Mouse (Mus musculus): ENCODE results near the gene Nrde2. TPM values are rescaled to one million over a fixed set of nuclear protein-coding genes. Genes with fewer than 3 reads are reported as not detected.

Nrde2 gene
- polyA plus RNA-seq, 1 experiment from 2014 or later: 13.4 TPM

DNA sequence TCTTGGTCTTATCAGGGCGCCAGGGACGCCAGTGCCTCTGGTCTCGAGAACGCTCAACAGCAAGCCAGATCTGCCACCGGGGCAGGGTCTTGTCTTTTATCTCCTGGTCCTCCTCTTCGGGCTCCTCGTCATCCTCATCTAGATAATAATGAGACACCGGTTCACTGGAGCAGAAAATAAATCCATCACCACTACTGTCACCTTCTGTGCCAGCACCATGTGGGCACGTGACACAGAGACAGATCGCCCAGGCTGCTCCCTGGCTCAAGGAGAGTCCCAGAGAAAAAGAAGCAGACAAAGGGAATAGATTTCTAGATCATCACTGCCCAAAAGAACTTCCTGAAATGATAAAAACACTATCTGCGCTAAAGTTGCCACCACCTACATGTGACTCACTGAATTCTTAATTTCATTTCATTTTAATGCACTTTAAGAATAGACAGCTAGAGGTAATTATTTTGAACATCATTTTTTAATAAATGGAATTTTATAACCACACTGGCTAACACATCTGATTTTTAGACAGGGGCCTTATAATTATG is 25.0 kb downstream of the Nrde2 start:
- Histone ChIP-seq H3K4me3 (0 out of 2 replicates have a peak overlapping the region, but pooled peaks have one; percentile 3), H3K36me3 (peaks cover 53% of the 10 kb centered on the region), H3K27ac (replicated peaks) (peak overlapping the region; percentile 59; the same call in 1 of the 2 replicates), H3K27me3 (no peaks in the 10 kb centered on the region), H3K4me2 (0 out of 2 replicates have a peak overlapping the region, but pooled peaks have one; percentile 13), H3K9me3 (no peaks in the 10 kb centered on the region), H3K9ac (no peak overlapping the region), H3K4me1 (replicated peaks) (no peaks in the 10 kb centered on the region)
- 0 out of 2 replicates have a peak, but pooled peaks have one; percentile 47 for ATAC-seq (ENCODE audit: low FRiP score, low read depth)
- WGBS: 61% methylated on average over 11 of the region's 11 CpGs

DNA sequence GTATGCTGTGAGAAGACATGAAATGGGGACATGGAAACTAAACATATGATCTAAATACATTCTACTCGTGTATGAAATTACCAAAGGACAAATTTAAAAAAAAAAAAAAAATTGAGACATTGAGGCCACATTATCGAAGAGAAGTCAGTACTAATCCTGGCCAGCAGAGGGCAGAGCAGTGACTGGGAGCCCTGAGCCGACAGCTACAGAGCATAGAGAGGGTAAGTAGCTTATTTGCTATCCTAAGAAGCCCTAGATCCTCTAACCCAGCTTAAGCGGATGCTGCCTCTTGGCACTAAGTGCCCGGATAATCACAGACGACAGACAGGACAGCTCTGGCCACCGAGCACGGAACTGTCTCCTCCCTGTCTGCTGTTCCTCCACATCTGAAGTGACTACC is 27.8 kb downstream of the Nrde2 start:
- 50% methylated on average over 8 of the region's 8 CpGs for WGBS
- Histone ChIP-seq H3K4me3 (no peak overlapping the region), H3K9ac (no peak overlapping the region), H3K4me2 (no peak overlapping the region), H3K36me3 (peaks cover 52% of the 10 kb centered on the region), H3K9me3 (no peaks in the 10 kb centered on the region), H3K27ac (replicated peaks) (no peak overlapping the region), H3K4me1 (replicated peaks) (no peaks in the 10 kb centered on the region), H3K27me3 (no peaks in the 10 kb centered on the region)
- no peak for ATAC-seq (ENCODE audit: low FRiP score, low read depth)

DNA sequence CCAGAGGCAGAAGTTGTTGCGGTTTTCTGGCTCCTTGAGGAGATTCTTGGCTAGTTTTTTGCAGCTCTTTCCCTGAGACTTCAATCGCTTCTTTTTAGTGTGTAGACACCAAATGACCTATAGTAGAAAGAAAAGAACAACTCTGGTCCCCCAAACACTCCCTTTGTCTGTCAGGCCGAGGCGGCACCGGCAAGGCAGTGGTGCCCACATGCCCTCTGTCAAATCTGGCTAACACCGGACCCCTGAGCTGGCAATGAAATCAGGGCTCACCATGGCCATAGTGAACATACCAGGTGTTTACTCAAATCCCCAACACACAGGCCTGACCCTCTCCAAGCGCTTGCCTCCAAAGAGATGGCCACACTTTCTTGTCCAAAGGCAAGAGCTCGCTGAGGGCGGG is 28.3 kb downstream of the Nrde2 start:
- 92% methylated on average over 9 of the region's 9 CpGs for WGBS
- Histone ChIP-seq H3K4me2 (no peak overlapping the region), H3K27ac (replicated peaks) (no peak overlapping the region), H3K9me3 (no peaks in the 10 kb centered on the region), H3K36me3 (peaks cover 57% of the 10 kb centered on the region), H3K4me3 (no peak overlapping the region), H3K4me1 (replicated peaks) (no peaks in the 10 kb centered on the region), H3K27me3 (no peaks in the 10 kb centered on the region), H3K9ac (no peak overlapping the region)
- no peak for ATAC-seq (ENCODE audit: low FRiP score, low read depth)

DNA sequence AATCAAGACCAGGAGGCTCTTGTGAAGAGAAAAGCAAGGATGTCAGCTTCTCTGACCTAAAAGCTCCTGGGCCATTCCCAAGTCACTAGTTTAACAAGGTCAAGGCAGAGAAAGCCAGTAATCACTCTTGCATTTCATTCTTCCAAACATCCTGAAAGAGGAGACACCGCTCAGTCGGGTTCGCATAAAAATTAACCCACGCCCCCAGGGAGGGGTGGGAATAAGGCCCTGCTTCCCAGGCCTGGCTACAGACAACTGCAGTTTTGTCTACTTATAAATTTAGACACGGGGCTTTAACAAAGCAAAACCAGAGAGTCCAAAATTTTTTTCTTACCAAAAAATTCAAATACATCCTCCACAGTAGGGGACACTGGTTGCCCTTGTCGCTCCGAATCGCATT is 30.5 kb downstream of the Nrde2 start:
- 81% methylated on average over 8 of the region's 8 CpGs for WGBS
- H3K36me3 ChIP-seq: peaks cover 68% of the 10 kb centered on the region

DNA sequence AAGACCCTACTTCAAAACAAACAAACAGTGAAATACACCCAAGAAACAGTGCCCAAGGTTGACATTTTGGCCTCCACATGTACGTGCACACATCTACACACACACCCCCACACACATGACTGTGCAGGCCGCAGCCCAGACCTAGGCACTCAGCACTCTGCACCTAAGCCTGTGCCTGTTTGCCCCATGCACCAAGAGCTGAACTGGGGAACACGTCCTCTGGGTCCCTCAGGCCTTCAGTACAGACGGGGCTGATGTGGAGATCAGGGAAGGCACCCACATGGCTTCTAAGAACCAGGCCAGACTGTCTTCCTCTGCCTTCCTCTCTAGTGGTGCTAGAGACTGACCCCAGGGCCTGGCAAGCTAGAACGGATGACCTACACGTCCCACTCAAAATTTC is 30.9 kb downstream of the Nrde2 start:
- ATAC-seq (ENCODE audit: low FRiP score, low read depth): no peak
- Histone ChIP-seq H3K9ac (no peak overlapping the region), H3K4me3 (no peak overlapping the region), H3K4me1 (replicated peaks) (no peaks in the 10 kb centered on the region), H3K9me3 (no peaks in the 10 kb centered on the region), H3K27me3 (no peaks in the 10 kb centered on the region), H3K36me3 (peaks cover 68% of the 10 kb centered on the region), H3K27ac (replicated peaks) (no peak overlapping the region), H3K4me2 (no peak overlapping the region)
- WGBS: 86% methylated on average over 6 of the region's 6 CpGs

More for the DNA sequence above, 30.5 kb downstream of the Nrde2 start:
- H3K9me3 ChIP-seq: no peaks in the 10 kb centered on the region
- no peak overlapping the region for H3K4me3 ChIP-seq
- H3K27ac ChIP-seq (replicated peaks): no peak overlapping the region
- no peaks in the 10 kb centered on the region for H3K4me1 ChIP-seq (replicated peaks)
- H3K9ac ChIP-seq: no peak overlapping the region
- no peak overlapping the region for H3K4me2 ChIP-seq
- no peaks in the 10 kb centered on the region for H3K27me3 ChIP-seq
- no peak for ATAC-seq (ENCODE audit: low FRiP score, low read depth)

DNA sequence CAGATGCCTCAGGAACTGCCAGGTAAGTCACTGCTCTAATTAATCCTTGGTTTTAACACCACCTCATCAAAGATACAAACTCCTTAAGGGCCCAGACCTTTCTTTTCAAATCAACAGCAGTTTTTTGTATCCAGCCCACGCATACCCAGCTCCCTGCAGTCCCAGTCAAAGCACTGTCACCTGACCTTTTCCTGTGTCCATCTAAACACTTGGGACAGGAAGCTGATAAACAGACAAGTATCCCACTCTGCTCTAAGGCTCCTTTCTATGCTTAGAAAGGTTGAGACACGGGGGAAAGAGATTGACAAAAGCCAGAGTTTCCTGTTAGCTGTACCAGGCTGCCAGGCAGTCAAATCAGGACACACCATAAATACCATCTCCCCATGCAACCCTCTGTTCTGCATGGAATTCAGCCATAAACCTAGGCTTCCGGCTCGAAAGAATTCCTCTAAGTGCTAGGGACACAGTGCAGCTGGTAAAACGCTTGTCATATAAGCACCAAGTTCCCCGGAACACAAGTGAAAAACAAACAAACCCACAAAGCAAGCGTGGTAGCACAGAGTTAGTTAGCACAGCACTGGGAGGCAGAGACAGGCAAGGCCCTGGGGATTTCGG is 31.5 kb downstream of the Nrde2 start:
- Histone ChIP-seq H3K27ac (replicated peaks) (no peak overlapping the region), H3K4me3 (no peak overlapping the region), H3K27me3 (no peaks in the 10 kb centered on the region), H3K4me1 (replicated peaks) (no peaks in the 10 kb centered on the region), H3K9ac (no peak overlapping the region), H3K4me2 (no peak overlapping the region), H3K36me3 (peaks cover 74% of the 10 kb centered on the region), H3K9me3 (no peaks in the 10 kb centered on the region)
- 78% methylated on average over 8 of the region's 8 CpGs for WGBS
- no peak for ATAC-seq (ENCODE audit: low FRiP score, low read depth)

DNA sequence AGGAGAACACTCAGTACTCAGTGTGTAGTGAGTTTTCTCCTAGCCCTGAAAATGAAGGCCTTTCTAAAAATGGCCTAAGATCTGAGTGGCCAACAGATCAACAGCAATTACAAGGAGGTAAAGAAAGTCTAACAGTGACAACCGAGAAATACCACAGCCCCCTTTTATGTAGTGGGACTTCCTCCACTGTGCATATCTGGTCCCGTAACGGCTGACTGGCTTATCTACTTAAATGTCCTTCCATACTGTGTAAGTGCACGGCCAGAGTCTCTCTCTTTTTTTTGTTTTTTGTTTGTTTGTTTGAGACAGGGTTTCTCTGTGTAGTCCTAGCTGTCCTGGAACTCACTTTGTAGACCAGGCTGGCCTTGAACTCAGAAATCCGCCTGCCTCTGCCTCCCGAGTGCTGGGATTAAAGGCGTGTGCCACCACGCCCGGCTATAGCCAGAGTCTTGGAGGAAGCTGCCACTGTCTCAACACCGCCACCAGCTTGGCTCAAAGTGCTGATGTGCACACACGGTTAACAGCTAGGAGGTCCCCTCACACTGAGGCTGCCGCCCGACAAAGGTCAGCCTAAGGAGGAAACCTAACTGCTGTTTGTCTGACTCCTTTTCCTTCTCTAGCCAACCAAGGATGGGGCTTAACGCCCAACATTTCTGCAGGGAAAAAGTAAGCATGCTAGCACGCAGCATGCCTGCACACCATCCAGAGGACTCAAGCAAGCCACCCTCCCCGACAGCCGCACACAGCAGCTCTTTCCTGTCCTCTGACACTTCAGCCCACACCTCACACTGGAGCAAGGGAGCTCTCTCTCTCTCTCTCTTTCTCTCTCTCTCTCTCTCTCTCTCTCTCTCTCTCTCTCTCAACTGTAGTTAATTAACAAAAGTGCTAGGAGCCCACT is 32.2 kb downstream of the Nrde2 start:
- Histone ChIP-seq H3K9ac (no peak overlapping the region), H3K9me3 (no peaks in the 10 kb centered on the region), H3K4me2 (no peak overlapping the region), H3K27me3 (no peaks in the 10 kb centered on the region), H3K4me3 (no peak overlapping the region), H3K4me1 (replicated peaks) (no peaks in the 10 kb centered on the region), H3K27ac (replicated peaks) (no peak overlapping the region), H3K36me3 (peaks cover 76% of the 10 kb centered on the region)
- ATAC-seq (ENCODE audit: low FRiP score, low read depth): no peak
- WGBS: 88% methylated on average over 17 of the region's 17 CpGs

DNA sequence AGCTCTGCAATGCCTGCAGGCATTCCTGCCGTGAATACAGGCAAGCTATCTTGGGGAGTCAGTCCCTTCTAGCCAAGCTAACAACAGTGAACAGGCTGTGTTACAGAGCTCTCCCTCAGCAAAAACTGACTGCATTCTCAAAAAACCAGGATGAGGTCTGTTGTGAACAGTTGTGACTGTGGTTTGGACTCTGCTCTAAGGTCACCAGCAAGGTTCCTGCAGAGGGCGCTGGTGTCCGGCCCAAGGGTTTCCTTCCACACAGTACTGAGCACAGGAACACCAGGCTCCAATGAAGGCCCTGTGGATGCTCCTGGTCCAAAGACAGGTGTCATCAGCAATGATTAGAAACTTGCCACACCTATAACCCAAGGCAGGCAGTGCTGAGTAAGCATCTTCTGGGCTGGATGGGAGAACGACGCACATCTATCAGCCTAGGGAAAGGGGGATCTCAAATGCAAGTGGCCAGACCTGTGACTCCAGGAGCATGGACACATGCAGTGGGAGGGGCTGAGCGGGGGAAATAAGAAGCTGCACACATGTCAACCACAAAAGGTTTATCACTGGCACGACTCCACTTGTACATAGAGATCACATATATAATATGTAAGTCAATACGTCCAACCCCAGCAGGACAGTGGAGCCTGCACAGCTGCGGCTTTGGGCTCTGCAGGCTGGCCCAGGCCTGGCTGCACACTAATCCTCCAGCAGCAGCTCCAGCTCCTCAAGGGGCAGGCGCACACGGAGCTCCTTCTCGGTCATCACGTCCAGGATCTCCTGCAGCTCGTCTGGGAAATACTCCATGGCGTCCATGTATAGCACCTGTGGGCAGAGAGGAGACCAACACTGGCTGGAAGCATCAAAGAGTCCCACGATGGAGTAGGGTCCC is 34.3 kb downstream of the Nrde2 start:
- no peak overlapping the region for H3K4me3 ChIP-seq
- no peak overlapping the region for H3K27ac ChIP-seq (replicated peaks)
- H3K9me3 ChIP-seq: no peaks in the 10 kb centered on the region
- H3K4me2 ChIP-seq: no peak overlapping the region
- ATAC-seq (ENCODE audit: low FRiP score, low read depth): peak; percentile 43
- H3K36me3 ChIP-seq: peaks cover 80% of the 10 kb centered on the region
- H3K4me1 ChIP-seq (replicated peaks): no peaks in the 10 kb centered on the region
- 81% methylated on average over 16 of the region's 16 CpGs for WGBS
- no peak overlapping the region for H3K9ac ChIP-seq
- H3K27me3 ChIP-seq: no peaks in the 10 kb centered on the region

DNA sequence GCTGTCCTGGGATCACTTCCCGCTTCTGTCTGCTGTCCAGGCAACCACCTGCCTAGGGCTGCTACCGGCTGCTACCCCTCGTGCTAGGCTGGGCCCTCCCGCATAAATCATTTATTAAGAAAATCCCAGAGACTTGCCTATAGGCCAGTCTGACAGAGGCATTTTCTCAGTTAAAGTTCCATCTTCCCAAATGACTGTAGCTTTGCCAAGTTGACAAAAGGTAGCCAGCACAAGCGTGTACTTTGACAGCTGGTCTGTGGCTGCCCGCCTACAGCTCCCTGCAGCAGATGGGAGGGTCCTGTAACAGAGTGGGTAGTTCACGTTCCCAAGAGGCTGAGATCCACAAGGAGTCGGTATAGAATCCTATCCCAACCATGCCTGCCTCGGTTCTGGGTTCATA is 36.0 kb downstream of the Nrde2 start:
- Histone ChIP-seq H3K27ac (replicated peaks) (no peak overlapping the region), H3K4me2 (no peak overlapping the region), H3K36me3 (peaks cover 81% of the 10 kb centered on the region), H3K27me3 (no peaks in the 10 kb centered on the region), H3K9ac (no peak overlapping the region), H3K9me3 (no peaks in the 10 kb centered on the region), H3K4me1 (replicated peaks) (no peaks in the 10 kb centered on the region), H3K4me3 (no peak overlapping the region)
- 83% methylated on average over 9 of the region's 9 CpGs for WGBS
- no peak for ATAC-seq (ENCODE audit: low FRiP score, low read depth)

DNA sequence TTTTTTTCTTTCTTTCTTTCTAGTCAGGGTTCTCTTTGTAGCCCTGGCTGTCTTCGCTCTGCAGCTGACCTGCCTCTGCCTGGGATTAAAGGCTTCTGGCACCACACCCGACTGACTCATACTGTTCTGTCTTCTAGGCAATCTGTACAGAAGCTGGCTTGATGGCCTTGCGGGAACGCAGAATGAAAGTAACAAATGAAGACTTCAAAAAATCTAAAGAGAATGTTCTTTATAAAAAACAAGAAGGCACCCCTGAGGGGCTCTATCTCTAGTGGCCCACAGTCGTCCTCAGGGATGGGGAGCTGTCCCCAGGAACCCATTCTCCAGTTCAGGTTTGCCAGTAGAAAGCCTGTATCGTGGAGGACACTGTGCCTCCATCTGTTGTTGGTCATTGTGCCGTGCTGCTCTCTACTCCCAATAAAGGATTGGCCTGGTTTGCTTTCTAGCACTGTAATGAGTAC is 36.5 kb downstream of the Nrde2 start:
- 89% methylated on average over 7 of the region's 7 CpGs for WGBS

DNA sequence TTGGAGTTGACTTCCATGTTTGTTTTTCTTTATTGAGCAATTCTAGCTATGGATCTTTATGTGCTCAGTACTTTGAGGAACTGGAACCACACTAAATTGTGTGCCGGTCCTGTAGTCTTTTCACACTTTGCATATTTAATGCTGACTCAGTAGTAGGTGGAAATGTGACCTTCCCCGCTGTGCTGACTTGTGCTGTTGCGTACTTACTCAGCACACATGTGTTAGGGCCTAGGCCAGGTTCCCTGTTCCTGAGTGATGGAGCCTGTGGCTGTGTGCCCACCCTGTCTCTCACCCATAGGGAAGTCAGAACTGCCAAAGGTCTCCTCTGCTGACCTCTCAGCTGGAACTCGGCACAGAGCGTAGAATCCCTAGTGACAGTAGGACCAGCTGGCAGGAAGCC is 43.5 kb downstream of the Nrde2 start:
- H3K36me3 ChIP-seq: peaks cover 82% of the 10 kb centered on the region
- H3K9me3 ChIP-seq: no peaks in the 10 kb centered on the region
- no peak overlapping the region for H3K4me3 ChIP-seq
- ATAC-seq (ENCODE audit: low FRiP score, low read depth): no peak
- H3K4me2 ChIP-seq: no peak overlapping the region
- no peak overlapping the region for H3K27ac ChIP-seq (replicated peaks)
- 90% methylated on average over 5 of the region's 5 CpGs for WGBS
- H3K4me1 ChIP-seq (replicated peaks): peaks cover 9% of the 10 kb centered on the region
- H3K27me3 ChIP-seq: no peaks in the 10 kb centered on the region
- H3K9ac ChIP-seq: no peak overlapping the region

More for the DNA sequence above, 36.5 kb downstream of the Nrde2 start:
- H3K4me3 ChIP-seq: no peak overlapping the region
- H3K9me3 ChIP-seq: no peaks in the 10 kb centered on the region
- H3K36me3 ChIP-seq: peaks cover 81% of the 10 kb centered on the region
- H3K27ac ChIP-seq (replicated peaks): no peak overlapping the region
- no peaks in the 10 kb centered on the region for H3K4me1 ChIP-seq (replicated peaks)
- ATAC-seq (ENCODE audit: low FRiP score, low read depth): no peak
- no peak overlapping the region for H3K9ac ChIP-seq
- H3K27me3 ChIP-seq: no peaks in the 10 kb centered on the region
- no peak overlapping the region for H3K4me2 ChIP-seq

Measured in hindbrain, embryonic 15.5 days (tissue).